14 mouse cellular contexts compared by ENCODE assay signal in the genomic region with DNA sequence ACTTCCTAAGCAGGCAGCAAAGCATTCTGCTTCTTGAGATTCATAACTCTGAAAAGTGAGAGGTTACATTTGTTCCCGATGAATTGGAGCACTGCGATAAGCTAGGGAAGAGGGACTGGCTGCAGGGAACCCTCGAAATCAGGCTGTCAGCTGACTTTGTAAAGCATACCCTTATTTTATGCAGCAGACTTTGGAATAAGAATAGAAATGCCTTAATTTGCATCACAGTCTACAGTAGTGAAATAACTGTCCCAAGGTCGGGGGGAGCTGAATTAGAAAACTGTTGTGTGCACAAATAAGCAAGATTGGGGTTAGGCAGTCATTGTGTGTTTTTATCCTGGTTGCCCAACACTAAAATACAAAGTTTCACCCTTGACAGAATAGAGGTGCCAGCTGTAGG.
DNase-seq lines count a peak whose midpoint lies in the region; ATAC-seq and TF ChIP-seq lines count a peak whose summit lies in the region.
"Had no signal": no experiment of that assay in that cellular context is flagged by ENCODE, and none has a peak within 500 bp of the region (broad histone marks: within the 10 kb centered on the region; RNA-seq: fewer than 3 reads in every experiment).

No protein-coding gene starts in this region.

- no peak for DNase-seq in neural tube, embryonic 11.5 days (ENCODE audit: low spot score)
- no peak for DNase-seq in neural tube, embryonic 10.5 days (ENCODE audit: extremely low spot score, low spot score)
- DNase-seq in forebrain, embryonic 14.5 days (ENCODE audit: low spot score) = peak; percentile 42
- no peak for DNase-seq in T-cell, adult 2 months (ENCODE audit: low spot score)
- DNase-seq in kidney, adult 2 months = no peak
- DNase-seq: adrenal gland, postnatal 25 days; cerebellum, adult 11 months; gastrocnemius, postnatal 14 days; lung, adult 2 months; right cerebral cortex, postnatal 14 days had no signal

- no peak for ATAC-seq in neural tube, embryonic 11.5 days (ENCODE audit: insufficient read depth, low FRiP score, low TSS enrichment)
- peak; percentile 60 for ATAC-seq in forebrain, embryonic 14.5 days
- peak; percentile 59 for ATAC-seq in midbrain, embryonic 12.5 days (ENCODE audit: low FRiP score, low read depth)
- ATAC-seq in megakaryocyte-erythroid progenitor cell, adult 5-6 weeks (replicated peaks; ENCODE audit: low FRiP score, low TSS enrichment, poor library complexity, severe bottlenecking) = no peak

- no peak overlapping the region for H3K4me2 ChIP-seq in neural tube, embryonic 11.5 days (ENCODE audit: low read depth)
- H3K4me2 ChIP-seq in forebrain, embryonic 14.5 days (ENCODE audit: low read length) = peak overlapping the region; percentile 22; the same call in 1 of the 2 replicates
- H3K4me2 ChIP-seq in midbrain, embryonic 12.5 days (replicated peaks) = 0 out of 2 replicates have a peak overlapping the region, but pooled peaks have one; percentile 28
- H3K4me2 ChIP-seq: heart, embryonic 11.5 days had no signal

- no peaks in the 10 kb centered on the region for H3K9me3 ChIP-seq in neural tube, embryonic 11.5 days (ENCODE audit: control insufficient read depth, low read length)
- no peaks in the 10 kb centered on the region for H3K9me3 ChIP-seq in forebrain, embryonic 14.5 days (replicated peaks; ENCODE audit: control insufficient read depth, low read length)
- no peaks in the 10 kb centered on the region for H3K9me3 ChIP-seq in midbrain, embryonic 12.5 days
- H3K9me3 ChIP-seq: limb, embryonic 15.5 days had no signal

- no peak for TF ChIP-seq POLR2A in kidney, adult 2 months (IDR thresholded peaks at IDR 0.05; ENCODE audit: low read depth, low read length)

- no peaks in the 10 kb centered on the region for H3K27me3 ChIP-seq in neural tube, embryonic 11.5 days (ENCODE audit: control insufficient read depth, insufficient read depth, low read length)
- no peaks in the 10 kb centered on the region for H3K27me3 ChIP-seq in forebrain, embryonic 14.5 days (replicated peaks; ENCODE audit: control insufficient read depth, insufficient read depth, low read length)
- H3K27me3 ChIP-seq in midbrain, embryonic 12.5 days = no peaks in the 10 kb centered on the region
- H3K27me3 ChIP-seq in kidney, adult 2 months (replicated peaks; ENCODE audit: control insufficient read depth, insufficient read depth, low read length) = no peaks in the 10 kb centered on the region
- H3K27me3 ChIP-seq: limb, embryonic 15.5 days had no signal

- peaks cover 10% of the 10 kb centered on the region for H3K4me1 ChIP-seq in neural tube, embryonic 11.5 days (ENCODE audit: control insufficient read depth, insufficient read depth, low read length)
- H3K4me1 ChIP-seq in forebrain, embryonic 14.5 days (ENCODE audit: control insufficient read depth, insufficient read depth, low read length) = peaks cover 18% of the 10 kb centered on the region
- H3K4me1 ChIP-seq in midbrain, embryonic 12.5 days = peaks cover 20% of the 10 kb centered on the region
- H3K4me1 ChIP-seq in kidney, adult 2 months (ENCODE audit: control insufficient read depth, insufficient read depth, low read length) = no peaks in the 10 kb centered on the region

- 64% methylated on average over 4 of the region's 4 CpGs for WGBS in neural tube, embryonic 11.5 days
- WGBS in forebrain, embryonic 14.5 days = 43% methylated on average over 4 of the region's 4 CpGs
- 43% methylated on average over 4 of the region's 4 CpGs for WGBS in midbrain, embryonic 12.5 days
- 56% methylated on average over 4 of the region's 4 CpGs for WGBS in kidney, adult 2 months

- H3K27ac ChIP-seq in neural tube, embryonic 11.5 days (ENCODE audit: low read depth, low read length) = peak overlapping the region; percentile 65; the same call in 1 of the 2 replicates
- peak overlapping the region; percentile 52 for H3K27ac ChIP-seq in forebrain, embryonic 14.5 days (ENCODE audit: low read depth, low read length)
- peak overlapping the region; percentile 46; the same call in 1 of the 2 replicates for H3K27ac ChIP-seq in midbrain, embryonic 12.5 days (replicated peaks)
- H3K27ac ChIP-seq in kidney, adult 2 months (ENCODE audit: insufficient read depth, low read depth, low read length) = no peak overlapping the region
- H3K27ac ChIP-seq: limb, embryonic 15.5 days had no signal

- no peak for TF ChIP-seq CTCF in kidney, adult 2 months (conservative IDR thresholded peaks at IDR 0.05; ENCODE audit: insufficient read depth, insufficient read length, low read depth, low read length)

- no peaks in the 10 kb centered on the region for H3K36me3 ChIP-seq in neural tube, embryonic 11.5 days (ENCODE audit: control insufficient read depth, insufficient read depth, low read length)
- H3K36me3 ChIP-seq in forebrain, embryonic 14.5 days (ENCODE audit: control insufficient read depth, insufficient read depth, low read length) = no peaks in the 10 kb centered on the region
- no peaks in the 10 kb centered on the region for H3K36me3 ChIP-seq in midbrain, embryonic 12.5 days
- H3K36me3 ChIP-seq in kidney, adult 2 months (ENCODE audit: control insufficient read depth, insufficient read depth, low read length) = no peaks in the 10 kb centered on the region
- H3K36me3 ChIP-seq: limb, embryonic 15.5 days had no signal

- H3K4me3 ChIP-seq in neural tube, embryonic 11.5 days (ENCODE audit: low read depth, low read length) = no peak overlapping the region
- H3K4me3 ChIP-seq in forebrain, embryonic 14.5 days (ENCODE audit: low read depth, low read length) = no peak overlapping the region
- no peak overlapping the region for H3K4me3 ChIP-seq in midbrain, embryonic 12.5 days
- H3K4me3 ChIP-seq in kidney, adult 2 months (ENCODE audit: insufficient read depth, low read depth, low read length) = no peak overlapping the region

- H3K9ac ChIP-seq in neural tube, embryonic 11.5 days (ENCODE audit: low read length) = no peak overlapping the region
- peak overlapping the region; percentile 32 for H3K9ac ChIP-seq in forebrain, embryonic 14.5 days (ENCODE audit: low read length)
- no peak overlapping the region for H3K9ac ChIP-seq in midbrain, embryonic 12.5 days (replicated peaks)
- H3K9ac ChIP-seq: limb, embryonic 15.5 days had no signal

Comparison
In these comparisons a context has a peak if more than half of its experiments do, and no peak if none do; other contexts are left out.
1. ATAC-seq: peak in forebrain, embryonic 14.5 days (single experiment) and midbrain, embryonic 12.5 days (single experiment); none in neural tube, embryonic 11.5 days (single experiment) and megakaryocyte-erythroid progenitor cell, adult 5-6 weeks (single experiment).